Mouse (Mus musculus): Measurements from ENCODE around the gene Gfap. TPM values are rescaled to one million over a fixed set of nuclear protein-coding genes. Genes with fewer than 3 reads are reported as not detected.

The Gfap gene
- polyA plus RNA-seq, 1 experiment, result 0.16 TPM

DNA sequence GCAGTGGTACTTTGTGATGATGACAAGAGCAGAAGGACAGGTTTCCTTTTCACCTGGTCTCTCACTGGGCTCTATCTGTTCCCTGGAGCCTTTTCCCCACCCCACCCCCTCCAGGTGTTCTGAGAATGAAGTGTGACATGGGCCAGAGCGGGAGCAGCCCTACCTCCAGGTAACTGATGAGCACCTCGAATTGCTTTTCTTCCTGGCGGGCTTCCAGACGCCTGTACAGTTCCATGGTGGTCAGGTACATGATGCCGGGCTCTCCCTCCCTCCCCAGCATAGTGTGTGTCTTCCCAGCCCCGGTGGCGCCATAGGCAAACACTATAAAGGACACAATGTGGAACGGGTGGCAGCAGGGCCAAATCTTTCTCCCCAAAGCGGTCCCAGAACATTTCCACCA is 14.7 kb upstream of the Gfap start:
- Histone ChIP-seq H3K36me3 (ENCODE audit: control insufficient read depth, insufficient read depth) (peaks cover 4% of the 10 kb centered on the region), H3ac (ENCODE audit: control insufficient read depth, insufficient read length) (no peak overlapping the region), H3K4me3 (no peak overlapping the region), H3K27me3 (ENCODE audit: control insufficient read depth, insufficient read depth, insufficient read length) (no peaks in the 10 kb centered on the region), H3K79me2 (ENCODE audit: control insufficient read depth, insufficient read depth) (peaks cover 48% of the 10 kb centered on the region), H3K4me2 (ENCODE audit: low read depth) (no peak overlapping the region)
- TF ChIP-seq MAX (IDR thresholded peaks at IDR 0.05; ENCODE audit: low read depth), result no peak
- no peak for TF ChIP-seq TCF3 (IDR thresholded peaks at IDR 0.05; ENCODE audit: insufficient read length, low read depth)
- TF ChIP-seq TCF12 (IDR thresholded peaks at IDR 0.05; ENCODE audit: insufficient read depth, poor library complexity, severe bottlenecking), result no peak
- no peak for TF ChIP-seq MYOD1 (IDR thresholded peaks at IDR 0.05; ENCODE audit: control insufficient read depth in 1 of 3, insufficient read length in 2 of 3, low read depth in 2 of 3)

- Histone ChIP-seq H3K27me3 (ENCODE audit: control insufficient read depth, insufficient read depth, insufficient read length) (no peaks in the 10 kb centered on the region), H3K4me3 (no peak overlapping the region), H3ac (ENCODE audit: control insufficient read depth, insufficient read length) (no peak overlapping the region), H3K79me2 (ENCODE audit: control insufficient read depth, insufficient read depth) (peaks cover 8% of the 10 kb centered on the region), H3K4me2 (ENCODE audit: low read depth) (no peak overlapping the region), H3K36me3 (ENCODE audit: control insufficient read depth, insufficient read depth) (peaks cover 17% of the 10 kb centered on the region)
- TF ChIP-seq CEBPB (IDR thresholded peaks at IDR 0.05; ENCODE audit: insufficient read depth, poor library complexity, severe bottlenecking), result no peak
- TF ChIP-seq MYOD1 (IDR thresholded peaks at IDR 0.05; ENCODE audit: control insufficient read depth in 1 of 3, insufficient read length in 2 of 3, low read depth in 2 of 3), result no peak
- TF ChIP-seq TCF12 (IDR thresholded peaks at IDR 0.05; ENCODE audit: insufficient read depth, poor library complexity, severe bottlenecking), result no peak
- no peak for TF ChIP-seq SRF (IDR thresholded peaks at IDR 0.05; ENCODE audit: control insufficient read depth, insufficient read length, low read depth)
- TF ChIP-seq POLR2A (IDR thresholded peaks at IDR 0.05; ENCODE audit: insufficient read length, low read depth), result no peak
- TF ChIP-seq TCF3 (IDR thresholded peaks at IDR 0.05; ENCODE audit: insufficient read length, low read depth), result no peak
- TF ChIP-seq REST (IDR thresholded peaks at IDR 0.05; ENCODE audit: insufficient read depth, insufficient read length), result no peak
- TF ChIP-seq POLR2AphosphoS2 (IDR thresholded peaks at IDR 0.05; ENCODE audit: insufficient read length, low read depth), result no peak
- no peak for TF ChIP-seq E2F4 (IDR thresholded peaks at IDR 0.05; ENCODE audit: insufficient read depth)
- no peak for TF ChIP-seq MAX (IDR thresholded peaks at IDR 0.05; ENCODE audit: low read depth)
- no peak for TF ChIP-seq MYOG (IDR thresholded peaks at IDR 0.05; ENCODE audit: control insufficient read depth in 1 of 3, insufficient read depth in 1 of 3, insufficient read length in 2 of 3, low read depth in 2 of 3)
- no peak for TF ChIP-seq USF1 (IDR thresholded peaks at IDR 0.05; ENCODE audit: low read depth)
Observed at GRCm38 (mm10) chr11:102911376-102911775, 10.7 kb upstream of the Gfap start.

DNA sequence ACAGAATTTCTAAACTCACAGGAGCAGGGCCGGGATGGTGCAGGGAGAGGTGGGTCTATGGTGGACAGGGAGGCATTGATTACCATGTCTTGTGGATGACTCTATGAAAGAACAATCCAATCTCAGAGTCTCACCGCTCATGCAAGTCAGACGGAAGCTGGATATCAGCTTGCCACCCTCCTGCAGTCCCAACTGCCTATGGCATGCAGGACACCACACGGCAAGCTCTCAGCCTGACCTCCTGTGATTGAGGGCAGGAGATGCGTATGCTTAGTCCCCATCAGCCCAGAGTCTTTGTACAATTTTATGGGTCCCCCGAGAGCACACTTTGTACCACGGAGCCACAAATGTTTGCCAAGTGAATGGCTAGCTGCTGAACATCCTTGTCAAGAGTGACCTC is 2.9 kb upstream of the Gfap start:
- Histone ChIP-seq H3K79me2 (ENCODE audit: control insufficient read depth, insufficient read depth) (no peaks in the 10 kb centered on the region), H3K4me3 (no peak overlapping the region), H3K27me3 (ENCODE audit: control insufficient read depth, insufficient read depth, insufficient read length) (no peaks in the 10 kb centered on the region), H3K4me2 (ENCODE audit: low read depth) (no peak overlapping the region), H3ac (ENCODE audit: control insufficient read depth, insufficient read length) (no peak overlapping the region), H3K36me3 (ENCODE audit: control insufficient read depth, insufficient read depth) (peaks cover 13% of the 10 kb centered on the region)
- TF ChIP-seq POLR2AphosphoS2 (IDR thresholded peaks at IDR 0.05; ENCODE audit: insufficient read length, low read depth), result peak; percentile 95
- TF ChIP-seq CEBPB (IDR thresholded peaks at IDR 0.05; ENCODE audit: insufficient read depth, poor library complexity, severe bottlenecking), result no peak
- TF ChIP-seq REST (IDR thresholded peaks at IDR 0.05; ENCODE audit: insufficient read depth, insufficient read length), result no peak
- no peak for TF ChIP-seq SRF (IDR thresholded peaks at IDR 0.05; ENCODE audit: control insufficient read depth, insufficient read length, low read depth)

GRCm38 (mm10) chr11:102902107-102902506 is 1.4 kb upstream of the Gfap start:
- Histone ChIP-seq H3K79me2 (ENCODE audit: control insufficient read depth, insufficient read depth) (no peaks in the 10 kb centered on the region), H3K4me3 (no peak overlapping the region), H3K27me3 (ENCODE audit: control insufficient read depth, insufficient read depth, insufficient read length) (no peaks in the 10 kb centered on the region), H3K4me2 (ENCODE audit: low read depth) (no peak overlapping the region), H3ac (ENCODE audit: control insufficient read depth, insufficient read length) (no peak overlapping the region), H3K36me3 (ENCODE audit: control insufficient read depth, insufficient read depth) (peaks cover 11% of the 10 kb centered on the region)
- no peak for TF ChIP-seq POLR2AphosphoS2 (IDR thresholded peaks at IDR 0.05; ENCODE audit: insufficient read length, low read depth)
- no peak for TF ChIP-seq MYOD1 (IDR thresholded peaks at IDR 0.05; ENCODE audit: control insufficient read depth in 1 of 3, insufficient read length in 2 of 3, low read depth in 2 of 3)
- TF ChIP-seq MYOG (IDR thresholded peaks at IDR 0.05; ENCODE audit: control insufficient read depth in 1 of 3, insufficient read depth in 1 of 3, insufficient read length in 2 of 3, low read depth in 2 of 3), result no peak
- no peak for TF ChIP-seq E2F4 (IDR thresholded peaks at IDR 0.05; ENCODE audit: insufficient read depth)
- no peak for TF ChIP-seq MAX (IDR thresholded peaks at IDR 0.05; ENCODE audit: low read depth)
- TF ChIP-seq TCF3 (IDR thresholded peaks at IDR 0.05; ENCODE audit: insufficient read length, low read depth), result no peak
- no peak for TF ChIP-seq REST (IDR thresholded peaks at IDR 0.05; ENCODE audit: insufficient read depth, insufficient read length)
- no peak for TF ChIP-seq USF1 (IDR thresholded peaks at IDR 0.05; ENCODE audit: low read depth)
- TF ChIP-seq SRF (IDR thresholded peaks at IDR 0.05; ENCODE audit: control insufficient read depth, insufficient read length, low read depth), result no peak
- TF ChIP-seq TCF12 (IDR thresholded peaks at IDR 0.05; ENCODE audit: insufficient read depth, poor library complexity, severe bottlenecking), result no peak
- TF ChIP-seq CEBPB (IDR thresholded peaks at IDR 0.05; ENCODE audit: insufficient read depth, poor library complexity, severe bottlenecking), result no peak
- TF ChIP-seq POLR2A (IDR thresholded peaks at IDR 0.05; ENCODE audit: insufficient read length, low read depth), result no peak

DNA sequence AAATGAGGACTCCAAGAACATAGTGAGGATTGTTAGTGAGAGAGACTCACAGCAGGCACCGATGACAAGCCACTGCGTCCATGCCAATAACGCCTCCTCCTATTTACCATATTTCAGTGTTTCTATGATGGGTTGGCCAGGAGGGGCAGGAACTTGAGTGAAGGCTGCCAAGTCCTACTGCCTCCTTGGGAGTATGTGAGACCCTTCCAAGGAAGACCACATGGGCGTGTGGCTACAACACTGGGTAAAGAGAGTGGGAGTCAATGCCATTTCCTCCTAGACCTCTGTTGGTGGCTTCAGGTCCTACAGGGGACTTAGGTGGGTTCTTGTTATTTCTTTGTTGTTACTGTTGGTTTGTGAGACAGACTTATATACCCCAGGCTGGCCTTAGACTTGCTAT is 487 bp upstream of the Gfap start:
- Histone ChIP-seq H3K27me3 (ENCODE audit: control insufficient read depth, insufficient read depth, insufficient read length) (no peaks in the 10 kb centered on the region), H3K79me2 (ENCODE audit: control insufficient read depth, insufficient read depth) (no peaks in the 10 kb centered on the region), H3K4me2 (ENCODE audit: low read depth) (no peak overlapping the region), H3K36me3 (ENCODE audit: control insufficient read depth, insufficient read depth) (peaks cover 6% of the 10 kb centered on the region), H3K4me3 (no peak overlapping the region), H3ac (ENCODE audit: control insufficient read depth, insufficient read length) (no peak overlapping the region)
- TF ChIP-seq POLR2A (IDR thresholded peaks at IDR 0.05; ENCODE audit: insufficient read length, low read depth) (no peak), MAX (IDR thresholded peaks at IDR 0.05; ENCODE audit: low read depth) (no peak), MYOD1 (IDR thresholded peaks at IDR 0.05; ENCODE audit: control insufficient read depth in 1 of 3, insufficient read length in 2 of 3, low read depth in 2 of 3) (no peak), REST (IDR thresholded peaks at IDR 0.05; ENCODE audit: insufficient read depth, insufficient read length) (no peak), TCF3 (IDR thresholded peaks at IDR 0.05; ENCODE audit: insufficient read length, low read depth) (no peak), POLR2AphosphoS2 (IDR thresholded peaks at IDR 0.05; ENCODE audit: insufficient read length, low read depth) (no peak), CEBPB (IDR thresholded peaks at IDR 0.05; ENCODE audit: insufficient read depth, poor library complexity, severe bottlenecking) (no peak), USF1 (IDR thresholded peaks at IDR 0.05; ENCODE audit: low read depth) (no peak), MYOG (IDR thresholded peaks at IDR 0.05; ENCODE audit: control insufficient read depth in 1 of 3, insufficient read depth in 1 of 3, insufficient read length in 2 of 3, low read depth in 2 of 3) (no peak), TCF12 (IDR thresholded peaks at IDR 0.05; ENCODE audit: insufficient read depth, poor library complexity, severe bottlenecking) (no peak), E2F4 (IDR thresholded peaks at IDR 0.05; ENCODE audit: insufficient read depth) (no peak), SRF (IDR thresholded peaks at IDR 0.05; ENCODE audit: control insufficient read depth, insufficient read length, low read depth) (no peak)

Data from myocyte (in vitro differentiated cells).